Mouse (Mus musculus): ENCODE data around the gene Celf1.
A peak's percentile ranks its signal among the peaks of the same experiment; 100 is the strongest.
"Not testable (repeated sequence)": the region's sequence is repeated elsewhere in the genome, so short reads cannot be mapped to it uniquely, and the experiment has no call there.

Gene Celf1

DNA sequence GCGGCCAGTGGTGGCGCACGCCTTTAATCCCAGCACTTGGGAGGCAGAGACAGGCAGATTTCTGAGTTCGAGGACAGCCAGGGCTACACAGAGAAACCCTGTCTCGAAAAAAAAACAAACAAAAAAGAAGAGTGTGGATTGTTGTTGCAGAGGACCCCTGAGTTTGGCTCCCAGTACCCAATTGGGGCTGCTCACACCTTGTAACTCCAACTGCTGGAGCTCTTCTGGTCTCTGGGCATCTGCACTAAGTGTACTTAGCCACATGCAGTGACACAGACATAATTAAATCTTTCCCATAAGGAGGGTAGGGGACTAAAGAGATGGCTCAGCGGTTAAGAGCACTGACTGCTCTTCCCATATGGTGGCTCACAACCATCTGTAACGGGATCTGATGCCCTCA lies 82.1 kb downstream of the Celf1 start:
- DNase-seq (ENCODE audit: low spot score in 2 of 2): not testable (repeated sequence)

DNA sequence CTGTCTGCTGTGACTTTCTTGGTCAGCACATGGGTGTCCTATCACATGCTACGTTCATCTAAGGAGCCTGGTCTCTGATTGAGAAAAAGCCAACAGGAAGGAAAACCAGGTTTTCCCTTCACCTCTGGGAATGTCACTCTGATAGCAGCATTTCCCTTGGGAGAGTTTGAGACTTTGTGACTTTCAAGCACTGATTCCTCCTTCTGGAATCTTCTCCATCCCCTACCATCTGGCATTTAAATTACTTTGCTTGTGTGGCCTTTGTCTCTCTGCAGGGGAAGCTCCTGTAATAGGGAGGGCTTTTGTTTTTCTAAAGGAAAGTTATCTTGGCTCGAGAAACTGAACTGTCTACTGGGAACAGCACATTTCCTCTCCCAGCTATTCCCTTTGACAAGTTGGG lies 82.9 kb downstream of the Celf1 start:
- no peak for DNase-seq (ENCODE audit: low spot score in 2 of 2)

DNA sequence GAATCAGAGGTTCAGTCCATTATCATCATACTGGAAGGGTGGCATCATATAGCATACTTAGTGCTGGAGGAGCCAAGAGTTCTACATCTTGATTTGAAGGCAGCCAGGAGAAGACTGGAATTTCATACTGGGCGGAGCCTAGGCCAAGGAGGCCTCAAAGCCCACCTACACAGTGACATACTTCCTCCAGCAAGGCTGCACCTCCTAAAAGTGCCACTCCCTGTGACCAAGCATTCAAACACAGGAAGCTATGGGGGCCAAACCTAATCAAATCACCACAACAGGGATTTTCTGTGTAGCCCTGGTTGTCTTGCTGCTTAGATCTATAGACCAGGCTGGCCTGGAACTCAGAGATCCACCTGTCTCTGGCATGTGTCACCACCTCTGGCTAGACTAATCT lies 83.8 kb downstream of the Celf1 start:
- DNase-seq (ENCODE audit: low spot score in 2 of 2): no peak

DNA sequence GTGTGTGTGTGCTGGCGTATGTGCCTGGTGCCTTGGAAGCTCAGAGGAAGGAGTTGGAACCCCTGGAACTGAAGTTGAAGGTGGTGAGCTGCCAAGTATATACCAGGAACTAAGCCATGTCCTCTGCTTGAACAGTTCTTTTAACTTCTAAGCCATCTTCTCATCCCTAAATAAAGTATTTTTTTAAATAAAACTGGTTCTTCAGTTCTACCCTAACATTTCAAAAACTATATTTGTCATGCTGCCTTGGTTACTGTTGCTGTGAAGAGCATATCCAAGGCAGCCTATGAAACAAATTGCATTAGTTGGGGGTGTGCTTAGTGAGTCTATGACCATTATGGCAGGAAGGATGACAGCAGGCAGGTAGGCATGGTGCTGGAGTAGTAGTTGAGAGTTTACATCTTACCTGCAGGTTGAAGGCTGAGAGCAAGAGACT lies 84.9 kb downstream of the Celf1 start:
- DNase-seq (ENCODE audit: low spot score in 2 of 2): no peak

GRCm38 (mm10) chr2:91026491-91026890 lies 86.3 kb downstream of the Celf1 start:
- no peak for DNase-seq (ENCODE audit: low spot score in 2 of 2)

DNA sequence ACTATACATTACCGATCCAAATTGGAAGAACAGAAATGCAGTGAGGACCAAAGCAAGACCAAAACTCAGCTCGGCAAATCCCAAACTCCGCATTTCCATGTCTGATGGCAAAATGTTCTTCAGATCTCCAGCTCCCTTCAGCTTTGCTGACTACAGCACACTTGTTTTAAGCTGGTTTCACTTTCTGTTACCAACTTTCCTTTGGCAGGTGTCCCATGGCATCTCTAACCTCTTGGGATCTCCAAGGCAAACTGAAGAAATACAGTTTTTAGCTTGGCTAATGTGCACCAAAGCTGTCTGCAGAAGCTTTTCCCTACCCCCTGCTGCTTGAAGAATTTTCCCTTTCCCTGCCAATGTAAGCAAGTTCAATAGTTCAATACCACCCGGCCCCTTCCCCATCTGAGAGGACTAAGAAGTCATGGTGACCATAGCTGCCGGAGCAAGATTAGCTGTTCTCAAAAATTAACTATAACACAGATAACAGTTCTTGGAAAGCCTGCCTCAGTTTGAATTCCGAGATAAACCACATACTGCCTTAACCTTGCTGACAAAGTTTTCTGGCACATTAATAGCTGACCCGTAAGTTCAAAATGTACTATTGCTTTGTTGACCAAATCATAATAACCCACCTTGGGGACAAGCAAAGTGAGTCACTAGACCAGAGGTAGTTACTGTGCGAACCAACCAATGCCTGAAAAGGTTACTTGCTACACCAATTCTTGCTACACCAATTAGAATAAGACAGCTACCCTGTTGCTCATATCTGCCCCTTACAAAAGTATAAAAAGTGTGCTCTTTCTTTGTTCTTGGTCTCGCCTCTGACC lies 87.4 kb downstream of the Celf1 start:
- DNase-seq (ENCODE audit: low spot score in 2 of 2): peak in 1 of 2 experiments; percentile 52

DNA sequence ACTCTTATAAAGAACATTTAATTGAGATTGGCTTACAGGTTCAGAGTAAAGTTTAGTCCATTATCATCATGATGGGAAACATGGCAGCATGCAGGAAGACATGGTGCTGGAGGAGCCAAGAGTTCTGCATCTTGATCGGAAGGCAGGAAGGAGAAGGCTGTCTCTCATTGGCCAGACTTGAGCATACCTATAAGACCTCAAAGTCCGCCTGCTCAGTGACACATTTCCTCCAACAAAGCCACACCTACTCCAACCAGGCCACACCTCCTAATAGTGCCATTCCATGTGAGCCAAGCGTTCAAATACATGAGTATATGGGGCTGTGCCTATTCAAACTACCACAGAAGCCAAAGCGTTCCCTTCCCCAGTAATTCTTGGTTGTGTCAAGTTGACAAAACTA lies 91.0 kb downstream of the Celf1 start:
- no peak for DNase-seq (ENCODE audit: low spot score in 2 of 2)

DNA sequence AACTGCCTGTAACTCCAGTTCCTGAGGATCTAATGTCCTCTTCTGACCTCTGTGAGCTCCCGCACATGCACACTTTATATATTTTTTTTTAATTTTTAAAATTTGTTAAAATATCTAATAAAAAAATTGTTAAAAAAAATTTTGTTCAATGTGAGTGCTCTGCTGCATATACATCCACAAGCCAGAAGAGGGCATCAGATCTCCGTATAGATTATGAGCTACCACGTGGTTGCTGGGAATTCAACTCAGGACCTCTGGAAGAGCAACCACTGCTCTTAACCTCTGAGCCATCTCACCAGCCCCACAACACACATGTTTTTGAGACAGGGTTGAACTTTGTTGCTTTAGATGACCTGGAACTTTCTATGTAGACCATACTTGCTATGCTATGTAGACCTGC lies 92.8 kb downstream of the Celf1 start:
- DNase-seq (ENCODE audit: low spot score in 2 of 2): no peak

GRCm38 (mm10) chr2:91035385-91035784 lies 95.2 kb downstream of the Celf1 start, which contains the start of gene Rapsn:
Gene Rapsn (plus strand): TSS chr2:91035620.
- DNase-seq (ENCODE audit: low spot score in 2 of 2): no peak

DNA sequence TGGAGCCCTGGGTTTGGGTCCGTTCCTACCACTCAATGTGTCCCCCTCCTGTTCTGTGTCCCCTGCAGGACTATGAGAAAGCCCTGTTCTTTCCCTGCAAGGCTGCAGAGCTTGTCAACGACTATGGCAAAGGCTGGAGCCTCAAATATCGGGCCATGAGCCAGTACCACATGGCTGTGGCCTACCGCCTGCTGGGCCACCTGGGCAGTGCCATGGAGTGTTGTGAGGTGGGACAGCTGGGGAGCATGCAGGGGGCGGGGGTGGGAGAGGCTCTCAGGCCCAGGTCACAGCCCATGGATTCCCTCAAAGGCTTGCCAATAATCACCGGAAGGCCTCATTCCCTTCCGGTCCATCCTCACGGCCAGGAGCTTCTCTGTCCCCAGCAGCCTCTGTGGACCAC lies 101.6 kb downstream of the Celf1 start:
- no peak for DNase-seq (ENCODE audit: low spot score in 2 of 2)

GRCm38 (mm10) chr2:91042651-91043398 lies 102.6 kb downstream of the Celf1 start:
- DNase-seq (ENCODE audit: low spot score in 2 of 2): no peak

- no peak for DNase-seq (ENCODE audit: low spot score in 2 of 2)
Observed at GRCm38 (mm10) chr2:91044727-91045126, 104.5 kb downstream of the Celf1 start.

- DNase-seq (ENCODE audit: low spot score in 2 of 2): not testable (repeated sequence)
Observed at GRCm38 (mm10) chr2:91045805-91046204, 105.6 kb downstream of the Celf1 start.

- DNase-seq (ENCODE audit: low spot score in 2 of 2): no peak
Observed at GRCm38 (mm10) chr2:91047359-91047758, 107.2 kb downstream of the Celf1 start.

GRCm38 (mm10) chr2:91051917-91052316 lies 111.7 kb downstream of the Celf1 start:
- no peak for DNase-seq (ENCODE audit: low spot score in 2 of 2)

DNA sequence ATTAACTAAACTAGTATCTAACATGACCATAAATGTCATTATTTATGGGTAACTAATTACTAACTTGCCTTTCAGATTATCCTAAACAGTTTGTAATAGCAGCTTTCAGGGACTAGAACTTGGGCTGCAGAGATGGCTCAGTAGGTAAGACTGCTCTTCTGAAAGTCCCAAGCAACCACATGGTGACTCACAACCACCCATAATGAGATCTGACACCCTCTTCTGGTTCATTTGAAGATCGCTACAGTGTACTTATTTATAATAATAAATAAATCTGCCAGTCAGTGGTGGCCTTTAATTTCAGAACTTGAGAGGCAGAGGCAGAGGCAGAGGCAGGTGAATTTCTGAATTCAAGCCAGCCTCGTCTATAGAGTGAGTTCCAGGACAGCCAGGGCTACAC lies 112.6 kb downstream of the Celf1 start:
- no peak for DNase-seq (ENCODE audit: low spot score in 2 of 2)

- DNase-seq (ENCODE audit: low spot score in 2 of 2): no peak
Observed at GRCm38 (mm10) chr2:91053181-91053933, 113.2 kb downstream of the Celf1 start.

- DNase-seq (ENCODE audit: low spot score in 2 of 2): peak; percentile 94 to 98
Observed at GRCm38 (mm10) chr2:91053934-91054382, 113.8 kb downstream of the Celf1 start, which contains the start of gene Psmc3. Gene Psmc3 (plus strand): TSS chr2:91054009.

GRCm38 (mm10) chr2:91058435-91058834 lies 118.3 kb downstream of the Celf1 start:
- DNase-seq (ENCODE audit: low spot score in 2 of 2): no peak

DNA sequence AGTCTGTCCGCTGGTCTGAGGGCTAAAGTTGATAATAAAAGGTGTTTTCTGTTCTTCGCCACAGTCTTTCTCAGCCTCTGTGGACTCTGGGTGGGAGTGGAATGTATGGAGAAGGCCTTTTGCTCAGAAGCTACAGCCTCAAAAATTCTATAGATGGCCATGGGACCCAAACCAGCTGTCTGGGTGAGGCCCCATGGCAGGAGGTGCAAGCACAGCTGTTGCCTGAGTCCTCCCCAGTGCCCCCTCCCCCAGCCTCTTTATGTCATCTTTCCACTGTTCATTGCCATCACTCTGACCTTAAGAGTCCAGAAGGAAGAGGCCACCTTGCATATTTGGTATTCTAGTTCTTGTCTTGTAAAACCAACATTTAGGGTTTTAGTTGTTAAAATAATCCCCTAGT lies 119.2 kb downstream of the Celf1 start:
- DNase-seq (ENCODE audit: low spot score in 2 of 2): no peak

GRCm38 (mm10) chr2:91060544-91061355 lies 120.6 kb downstream of the Celf1 start:
- no peak for DNase-seq (ENCODE audit: low spot score in 2 of 2)
